Mouse (Mus musculus) kidney, postnatal 25 days (tissue): ENCODE measurements at regions not wholly inside any gene's neighbourhood (a gene's known extent, or its start where the extent isn't known, plus 50 kb on each side); places are given as distances from the start of the nearest gene placed in this dataset.

Experiments
- DNase-seq, 2 experiments: peaks; one replicate each; pipeline ENCODE4 v3.0.0; 2021; ENCODE audit warnings: mixed read lengths in 2 of 2

DNA sequence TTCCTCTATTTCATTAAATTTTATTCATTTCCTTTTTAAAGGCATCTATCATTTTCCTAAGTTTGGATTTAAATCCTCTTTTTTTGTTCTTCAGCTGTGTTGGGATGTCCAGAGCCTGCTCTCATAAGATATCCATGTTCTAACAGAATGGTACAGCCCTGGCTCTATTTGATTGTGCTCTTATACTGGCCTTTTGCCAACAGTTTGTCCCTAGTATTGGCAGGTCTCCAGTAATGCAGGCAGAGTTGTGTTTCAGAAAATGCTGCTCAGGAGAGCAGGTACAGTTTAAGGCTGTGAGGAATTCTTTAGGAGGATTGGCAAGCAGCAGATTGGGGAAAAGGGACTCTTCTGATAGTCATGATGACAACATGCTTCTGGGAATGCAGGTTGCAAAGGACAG, 797.1 kb upstream of the Slit2 start:
- no peak for DNase-seq

DNA sequence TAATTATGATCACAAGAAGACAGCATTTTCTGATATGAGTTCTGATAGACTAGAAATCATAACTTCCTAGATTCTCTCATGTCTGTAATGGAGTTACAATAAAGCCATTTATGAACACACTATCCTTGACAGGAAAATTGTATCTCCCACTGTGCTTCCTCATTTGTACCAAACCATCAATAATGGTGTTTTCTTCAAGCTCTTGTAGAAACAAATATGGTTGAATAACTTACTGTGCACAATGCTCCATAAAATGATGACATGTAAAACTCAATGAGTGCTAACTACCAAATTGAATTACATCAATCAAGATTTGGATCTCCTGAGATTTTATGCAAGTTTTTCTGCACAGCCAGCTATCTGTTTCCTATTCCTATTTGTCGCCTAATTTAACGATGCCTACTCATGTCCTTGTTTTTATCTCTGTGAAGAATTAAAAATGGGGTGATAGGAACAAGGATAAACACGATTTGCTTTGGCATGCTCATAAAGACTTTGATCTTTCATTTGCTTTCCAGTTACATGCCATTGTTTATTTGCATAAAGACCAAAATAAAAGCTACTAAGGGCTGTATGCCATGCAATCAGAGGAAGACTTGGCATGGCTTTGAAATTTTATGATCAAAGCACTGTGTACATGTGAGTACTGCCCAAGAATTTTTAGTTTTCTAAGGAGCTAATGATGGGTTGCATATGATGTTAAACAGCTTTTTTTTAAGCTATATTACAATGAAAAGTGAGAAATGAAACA, 780.6 kb upstream of the Slit2 start:
- DNase-seq: no peak

DNA sequence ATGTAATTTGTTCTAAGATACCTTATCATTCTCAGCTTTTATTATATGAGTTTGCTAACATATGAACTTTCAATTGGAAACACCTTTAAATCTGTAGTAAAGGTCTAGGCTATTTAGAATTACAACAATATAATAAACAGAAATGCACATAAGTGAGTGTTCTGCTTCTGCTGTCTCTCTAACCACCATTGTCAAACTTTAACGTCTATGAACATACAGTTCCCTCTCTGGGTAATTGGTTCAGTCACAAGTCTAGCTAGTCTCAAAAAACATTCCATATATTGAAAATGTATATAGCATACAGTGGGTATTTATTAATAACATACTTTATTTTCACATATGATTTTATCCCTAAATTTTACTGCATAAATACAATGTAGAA, 780.0 kb upstream of the Slit2 start:
- DNase-seq: no peak

DNA sequence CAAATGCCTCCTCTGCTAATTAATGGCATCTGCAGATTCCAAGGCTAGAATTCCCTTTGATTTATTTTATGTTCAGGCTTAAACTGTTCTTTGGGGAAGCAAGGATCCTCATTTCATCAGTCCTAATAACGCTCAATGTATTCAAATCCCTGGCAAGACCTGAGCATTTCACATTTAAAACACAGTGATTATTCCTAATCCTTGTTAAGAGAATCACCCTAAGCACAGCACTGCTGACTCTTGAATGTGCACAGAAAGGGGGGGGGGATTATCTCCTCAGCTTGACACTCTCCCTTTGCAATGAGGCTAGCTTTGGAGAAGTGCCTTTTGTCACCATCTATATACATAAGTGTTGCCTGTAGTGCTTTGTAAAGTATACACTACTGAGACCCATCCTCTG, 772.4 kb upstream of the Slit2 start:
- no peak for DNase-seq

DNA sequence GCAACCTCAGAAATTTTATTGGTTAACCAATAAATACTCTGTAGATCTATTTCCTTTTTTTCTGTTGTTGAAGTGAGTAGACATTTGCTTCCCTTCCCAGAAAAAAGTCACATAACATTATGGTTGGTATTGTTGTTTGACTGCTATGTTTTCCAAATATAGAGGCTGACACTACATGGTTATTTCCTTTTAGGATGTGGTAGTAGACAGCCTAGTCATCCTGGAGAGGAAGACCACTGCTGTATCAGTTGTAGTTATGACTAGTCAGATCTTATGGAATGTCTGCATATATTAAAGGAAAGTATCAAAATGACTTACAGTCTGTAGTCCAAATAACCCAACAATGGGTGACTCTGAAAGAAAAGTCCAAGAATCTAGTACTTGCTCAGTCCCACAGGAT, 767.5 kb upstream of the Slit2 start:
- DNase-seq: no peak

DNA sequence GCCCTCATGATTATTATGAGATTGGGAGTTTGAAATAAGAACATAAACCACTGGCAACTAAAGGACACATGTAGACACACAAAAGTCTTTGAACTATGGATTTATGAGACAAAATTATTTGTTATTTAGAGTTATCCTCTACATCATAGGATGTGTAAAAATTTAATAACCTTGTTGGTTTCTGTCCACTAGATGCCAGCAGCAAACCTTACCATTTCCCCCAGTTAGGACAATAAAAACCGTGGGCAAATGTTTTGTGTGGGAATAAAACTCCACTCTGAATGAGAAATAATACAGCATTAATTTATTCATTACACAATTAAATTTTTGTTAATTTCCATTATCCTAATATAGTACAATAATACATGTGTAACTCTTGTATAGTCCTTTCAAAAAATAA, 757.7 kb upstream of the Slit2 start:
- DNase-seq: no peak

DNA sequence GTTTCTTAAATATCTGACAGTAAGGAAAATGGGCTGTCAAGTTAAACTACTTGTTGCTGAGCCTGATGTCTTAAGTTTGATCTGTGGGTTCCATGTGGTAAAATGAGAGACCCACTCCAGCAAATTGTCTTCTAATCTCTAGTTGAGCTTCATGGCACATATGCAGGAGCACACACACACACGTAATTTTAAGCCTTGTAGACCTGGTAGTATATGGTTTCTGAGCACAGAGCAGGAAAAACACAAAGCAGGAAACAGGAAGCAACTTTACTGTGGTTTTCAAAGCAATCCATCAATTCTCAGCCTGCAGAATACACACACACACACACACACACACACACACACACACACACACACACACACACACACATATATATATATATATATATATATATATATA, 746.8 kb upstream of the Slit2 start:
- DNase-seq: no peak

DNA sequence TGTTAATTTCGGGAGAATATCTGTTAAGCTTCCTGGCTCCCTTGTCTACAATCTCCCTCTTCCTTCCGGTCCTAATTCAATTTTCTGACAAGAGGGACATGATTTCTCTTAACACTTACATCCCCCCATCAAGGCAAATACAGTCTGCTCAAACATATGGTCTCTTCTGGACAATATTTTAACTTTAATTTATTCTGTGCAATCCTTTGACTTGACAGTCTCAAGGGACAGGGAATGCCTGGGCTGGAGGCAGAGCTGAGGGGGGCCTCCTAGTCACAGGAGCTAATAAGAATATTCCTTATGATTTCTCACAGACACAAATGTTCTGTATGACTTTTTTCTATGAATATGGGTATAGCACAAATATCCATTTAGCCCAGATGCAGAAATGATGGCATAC, 742.9 kb upstream of the Slit2 start:
- no peak for DNase-seq

DNA sequence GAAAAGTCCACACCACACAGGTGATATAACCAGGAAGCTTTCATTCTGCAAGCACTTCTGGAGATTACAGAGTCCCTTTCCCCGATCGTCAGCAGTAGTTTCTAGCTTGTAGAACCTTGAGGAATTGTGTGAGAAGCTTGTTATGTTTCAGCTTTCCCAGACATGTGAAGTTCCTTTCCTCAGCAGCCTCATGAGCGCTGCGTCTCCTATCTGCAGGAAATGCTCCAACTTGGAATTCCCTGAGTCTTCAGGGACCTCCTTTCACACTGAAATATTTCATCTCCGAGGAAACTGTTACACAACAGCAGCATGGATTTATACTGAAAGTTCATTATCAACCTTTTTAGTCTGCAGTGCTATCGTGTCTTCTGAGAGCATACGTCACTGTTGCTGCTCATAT, 742.4 kb upstream of the Slit2 start:
- DNase-seq: peak in 1 of 2 experiments; percentile 29

DNA sequence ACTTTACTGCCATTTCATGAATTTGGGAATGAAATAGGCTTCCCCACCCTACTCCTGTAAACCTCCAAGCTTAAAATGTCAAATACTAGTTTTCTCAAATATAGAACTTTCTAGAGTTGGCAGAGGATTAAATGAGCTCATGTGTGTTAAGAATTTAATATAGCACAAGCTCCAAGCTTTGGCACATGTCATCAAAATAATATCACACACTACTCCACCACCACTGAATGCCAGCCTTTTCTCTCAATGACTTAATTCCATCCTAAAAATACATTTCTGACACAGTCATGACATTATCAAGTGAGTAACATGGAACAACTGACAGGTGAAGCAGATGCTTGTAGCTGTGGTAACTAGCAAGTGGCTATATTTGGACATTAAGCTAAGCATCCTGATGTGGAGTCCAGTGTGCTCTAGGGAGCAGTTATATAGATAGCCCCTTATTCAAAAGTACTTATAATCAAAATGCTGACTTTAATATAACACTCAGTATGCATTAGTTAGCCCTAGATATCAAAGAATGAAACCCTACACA, 728.0 kb upstream of the Slit2 start:
- DNase-seq: no peak

DNA sequence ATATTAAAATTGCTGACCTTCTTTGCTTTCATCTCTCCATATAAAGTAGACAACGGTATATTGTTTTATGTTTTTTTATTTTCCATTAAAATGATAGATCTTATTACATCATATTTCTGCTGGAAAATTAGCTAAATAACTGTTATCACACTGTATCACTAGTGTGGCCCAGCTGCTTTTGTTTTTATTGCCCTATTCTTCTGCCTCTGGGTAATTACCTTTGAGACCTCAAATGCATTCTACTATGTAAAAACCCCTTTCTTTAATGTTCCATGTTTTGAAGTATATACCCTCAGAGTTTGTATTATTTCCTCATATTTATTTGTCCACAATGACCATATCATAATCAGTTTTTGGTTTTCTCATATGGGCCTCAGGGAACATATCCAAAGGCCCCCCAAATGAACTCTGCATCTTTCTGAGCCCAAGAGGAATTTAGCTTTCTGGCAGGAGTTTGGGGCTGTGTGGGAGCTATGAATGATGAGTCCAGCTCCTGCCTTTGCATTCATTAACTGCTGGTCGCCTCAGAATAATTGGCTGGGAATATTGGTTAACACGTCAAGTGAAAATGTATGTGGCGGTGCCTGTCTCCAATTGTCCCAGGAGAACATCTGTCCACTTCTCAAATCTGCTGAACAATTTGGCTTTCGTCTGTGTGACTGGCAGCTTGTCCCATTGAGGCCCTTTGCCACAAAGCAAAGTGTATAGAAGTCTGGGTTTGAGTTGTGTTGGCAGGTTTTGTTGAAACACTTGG, 721.1 kb upstream of the Slit2 start:
- DNase-seq: no peak

DNA sequence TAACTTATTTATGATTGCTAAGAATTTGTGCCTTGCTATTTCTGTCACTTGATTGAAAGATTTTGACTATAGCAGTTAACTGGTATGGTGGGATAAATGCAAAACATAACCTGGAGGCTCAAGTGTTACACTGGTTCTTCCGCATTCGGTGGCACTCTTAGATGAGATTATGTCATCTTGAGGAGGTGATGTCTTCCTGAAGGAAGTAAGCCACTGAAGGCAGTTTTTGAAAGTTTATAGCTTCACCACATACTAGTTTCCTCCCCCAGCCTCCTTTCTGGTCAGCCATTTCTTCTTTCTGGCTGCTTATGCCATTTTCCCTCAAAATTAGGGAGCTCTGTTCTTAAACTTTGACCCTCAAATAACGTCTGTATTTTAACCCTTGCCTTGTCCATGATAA, 710.3 kb upstream of the Slit2 start:
- no peak for DNase-seq

DNA sequence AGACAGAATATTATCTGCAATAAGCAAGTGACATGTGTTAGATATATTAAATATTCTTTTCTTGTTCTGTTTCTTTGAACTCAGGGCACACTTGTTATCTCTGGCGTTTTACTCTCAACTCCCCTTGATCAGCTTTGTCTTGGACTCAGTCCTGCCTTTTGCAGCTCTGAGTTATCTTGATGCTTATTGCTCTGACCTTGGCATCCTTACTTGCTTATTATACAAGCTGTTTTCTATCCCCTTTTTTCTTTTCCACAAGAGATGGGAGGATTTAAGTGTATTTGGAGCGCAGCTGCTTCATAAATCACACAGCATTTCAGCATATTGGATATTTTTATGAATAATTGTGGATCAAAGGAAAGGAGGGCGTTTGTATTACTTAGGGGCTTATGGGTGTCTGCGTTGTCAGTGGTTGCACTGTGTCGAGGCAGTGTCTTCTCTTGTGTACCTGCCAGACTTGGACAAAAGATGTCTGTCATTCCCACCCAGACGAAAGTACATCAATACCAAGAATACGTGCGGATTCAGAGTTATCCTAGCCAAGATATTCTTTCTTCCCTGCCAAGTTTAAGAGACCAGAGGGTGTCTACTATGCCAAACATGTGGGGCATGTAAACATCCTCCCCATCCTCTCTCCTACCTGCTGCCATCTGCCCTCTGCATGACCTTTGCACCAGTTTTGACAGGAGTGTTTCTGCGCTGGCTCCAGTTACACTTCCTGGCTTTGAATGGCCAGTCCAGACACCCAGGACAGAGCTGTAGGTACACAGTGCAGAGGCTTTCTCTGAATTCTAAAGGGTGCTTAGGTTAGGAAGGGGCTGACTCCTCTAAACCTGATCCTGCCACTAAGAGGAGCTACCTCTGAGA, 709.3 kb upstream of the Slit2 start:
- peak in 1 of 2 experiments; percentile 29 for DNase-seq

DNA sequence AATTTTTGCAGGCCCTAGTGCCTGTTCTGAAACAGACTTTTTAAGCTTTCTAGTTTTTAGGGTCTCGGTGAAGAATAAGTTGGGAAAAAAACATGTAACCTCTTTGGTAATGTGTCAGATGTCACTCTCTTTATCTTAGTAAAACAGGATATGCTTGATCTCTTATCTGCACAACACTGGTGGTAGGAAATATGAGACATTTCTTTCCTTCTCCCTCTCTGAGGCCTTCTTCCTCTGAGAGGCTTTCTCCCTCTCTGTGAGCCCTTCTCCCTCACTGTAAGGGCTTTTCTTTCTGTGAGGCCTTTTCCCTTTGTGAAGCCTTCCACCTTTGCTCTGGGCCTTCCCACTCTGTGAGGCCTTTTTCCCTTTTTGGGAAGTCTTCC, 708.7 kb upstream of the Slit2 start:
- DNase-seq: no peak

DNA sequence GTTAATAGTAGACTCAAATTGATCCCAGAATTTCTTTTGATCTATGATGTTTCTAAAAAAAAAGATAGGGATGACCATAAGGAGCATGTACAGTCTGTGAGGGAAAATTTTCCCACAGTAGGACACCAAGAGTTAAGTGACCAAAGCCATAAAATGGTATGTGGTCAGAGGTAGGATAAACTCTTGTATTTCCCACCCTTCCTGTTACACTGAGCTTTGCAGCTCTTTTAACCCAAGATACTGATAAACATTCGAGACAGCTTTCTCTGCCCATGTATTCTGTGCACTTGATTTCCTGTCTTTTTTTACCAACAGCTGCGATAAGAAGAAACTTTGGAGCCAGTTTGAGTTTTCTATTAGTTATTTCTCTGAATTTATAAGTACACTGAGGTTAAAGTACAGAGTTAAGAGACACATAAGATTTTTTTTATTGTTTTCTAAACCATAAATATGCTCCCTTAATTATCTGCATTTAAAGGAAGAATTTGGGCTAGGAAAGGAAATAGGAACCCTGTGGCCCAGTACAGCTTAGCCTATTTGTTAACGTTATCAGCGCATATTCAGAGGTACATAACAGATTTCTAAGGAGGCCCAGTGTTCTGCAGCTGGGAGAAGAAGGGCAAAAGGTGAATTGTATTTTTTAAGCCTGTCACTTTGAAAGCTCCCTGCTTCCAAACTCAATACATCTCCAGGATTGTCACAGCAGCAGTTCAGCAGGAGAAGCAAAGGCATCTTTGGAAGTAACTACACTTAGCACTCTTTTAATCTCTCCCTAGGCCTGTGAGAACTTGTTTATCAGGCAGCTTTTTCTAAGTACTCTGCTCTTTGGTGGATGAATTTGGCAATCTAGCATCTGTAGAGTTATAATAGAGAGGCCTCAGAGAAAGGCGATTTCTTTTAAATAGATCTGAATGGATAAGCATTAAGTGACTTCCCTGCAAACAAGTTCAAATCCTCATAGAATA, 706.4 kb upstream of the Slit2 start:
- no peak for DNase-seq

DNA sequence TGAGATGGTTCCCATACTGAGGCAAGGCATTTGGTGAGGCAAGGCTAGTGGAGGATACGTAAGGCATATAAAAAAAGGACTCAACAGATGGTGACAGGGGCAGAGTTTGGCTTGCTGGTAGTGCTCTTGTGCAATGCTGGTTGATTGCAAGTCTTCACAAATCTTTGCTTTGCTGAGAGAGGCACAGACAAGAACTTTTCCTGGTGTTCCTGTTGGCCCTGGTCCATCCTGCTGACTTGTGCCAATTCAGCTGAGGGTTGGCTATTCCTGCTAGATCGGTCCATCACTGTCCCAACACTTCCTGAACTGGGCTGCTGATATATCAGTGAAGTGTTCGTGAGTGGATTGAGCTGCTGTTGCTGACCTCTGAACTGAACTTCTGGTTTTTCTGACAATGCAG, 703.3 kb upstream of the Slit2 start:
- peak in 1 of 2 experiments; percentile 35 for DNase-seq

DNA sequence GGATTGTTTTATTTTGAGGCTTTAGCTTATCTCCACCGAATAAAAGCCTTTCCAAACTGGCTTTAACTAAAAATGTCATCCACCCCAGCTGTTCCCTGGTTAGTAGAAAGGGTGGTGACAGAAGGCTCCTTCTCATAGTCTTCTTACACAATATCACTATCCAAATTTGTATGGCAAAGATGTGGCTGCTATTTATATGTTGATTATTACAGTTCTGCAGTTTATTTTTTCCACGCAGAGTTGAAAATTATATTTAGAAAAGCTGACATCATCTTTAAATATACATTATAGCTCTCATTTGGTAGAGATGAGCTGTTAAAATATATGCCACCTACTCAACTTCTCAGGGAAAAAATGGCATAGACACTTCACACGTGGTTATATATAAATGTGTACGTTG, 683.3 kb upstream of the Slit2 start:
- DNase-seq: no peak

DNA sequence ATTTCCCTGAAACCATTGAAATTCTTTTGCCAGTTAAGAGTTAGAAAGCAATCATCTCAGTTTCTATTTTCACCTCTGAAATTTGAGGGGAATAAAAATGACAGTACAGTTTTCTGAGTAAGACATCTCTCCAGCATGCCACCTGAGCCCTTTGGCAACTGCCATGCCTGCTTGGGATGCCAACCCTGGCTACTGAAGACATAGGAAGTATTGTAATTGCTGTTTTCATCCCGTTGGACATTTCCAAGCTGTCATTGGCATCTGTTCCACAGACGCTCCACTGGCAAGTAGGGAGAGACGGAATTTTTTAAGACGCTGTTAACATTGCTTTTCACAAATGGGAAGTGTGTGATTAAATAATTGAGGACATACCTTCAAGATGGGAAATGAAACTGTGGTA, 665.4 kb upstream of the Slit2 start:
- DNase-seq: no peak

DNA sequence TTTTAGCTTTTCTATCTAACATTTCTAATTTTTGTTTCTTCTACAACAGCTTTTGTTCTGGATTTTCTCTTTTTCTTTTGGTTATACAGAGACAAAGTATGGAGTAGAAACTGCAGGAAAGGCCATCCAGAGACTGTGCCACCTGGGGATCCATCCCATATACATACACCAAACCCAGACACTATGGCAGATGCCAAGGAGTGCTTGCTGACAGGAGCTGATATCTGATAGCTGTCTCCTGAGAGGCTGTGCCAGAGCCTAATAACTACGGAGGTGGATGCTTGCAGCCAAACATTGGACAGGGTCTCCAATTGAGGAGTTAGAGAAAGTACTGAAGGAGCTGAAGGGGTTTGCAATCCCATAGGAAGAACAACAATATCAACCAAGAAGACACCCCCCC, 664.8 kb upstream of the Slit2 start:
- no peak for DNase-seq

DNA sequence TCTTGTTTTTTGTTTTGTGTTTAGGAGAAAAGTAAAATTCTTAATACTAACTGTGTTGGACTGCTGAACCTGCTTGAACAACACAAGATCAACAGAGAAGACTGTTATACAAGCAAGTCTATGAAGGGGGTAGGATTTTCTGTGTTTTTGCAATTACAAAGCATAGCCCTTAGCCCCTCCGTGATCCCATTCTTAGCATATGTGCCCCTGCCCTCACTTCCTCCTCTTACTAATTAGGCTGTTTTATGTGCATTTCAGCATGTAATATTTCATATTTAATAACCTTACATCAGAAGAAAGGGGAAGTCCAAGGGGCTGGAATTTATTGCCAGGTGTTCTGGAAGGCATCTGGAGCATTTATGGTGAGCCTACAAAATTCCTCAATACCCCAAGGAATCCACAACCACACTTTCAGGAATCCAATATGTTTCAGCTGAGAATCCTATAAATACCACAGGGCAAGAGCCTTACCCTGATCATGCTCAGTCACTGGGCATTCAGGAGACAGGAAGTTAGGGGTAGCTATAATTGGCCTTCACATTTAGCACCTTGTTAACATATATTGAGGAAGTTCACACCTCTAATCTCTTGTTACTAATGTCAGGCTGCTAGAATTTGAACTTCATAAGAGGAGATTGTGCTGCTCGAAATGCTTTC, 660.3 kb upstream of the Slit2 start:
- DNase-seq: no peak

DNA sequence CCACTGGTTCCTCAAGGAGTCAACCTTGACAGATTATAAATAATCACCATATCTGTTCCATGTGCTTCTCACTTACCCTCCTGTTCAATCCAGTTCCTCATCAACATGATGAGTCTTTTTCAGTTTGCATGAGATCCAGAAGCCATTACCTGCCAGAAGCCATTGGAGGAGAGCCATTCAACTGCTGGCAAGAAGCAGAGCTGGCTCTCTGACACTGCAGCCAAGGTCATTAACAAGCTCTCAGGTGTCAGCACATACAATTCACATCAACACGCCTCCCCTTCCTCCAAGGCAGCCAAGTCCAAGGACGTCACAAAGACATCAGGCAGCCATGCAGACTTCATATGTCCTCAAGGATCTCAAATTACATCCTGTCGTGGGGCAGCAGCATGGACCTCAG, 648.6 kb upstream of the Slit2 start:
- peak in 1 of 2 experiments; percentile 29 for DNase-seq

DNA sequence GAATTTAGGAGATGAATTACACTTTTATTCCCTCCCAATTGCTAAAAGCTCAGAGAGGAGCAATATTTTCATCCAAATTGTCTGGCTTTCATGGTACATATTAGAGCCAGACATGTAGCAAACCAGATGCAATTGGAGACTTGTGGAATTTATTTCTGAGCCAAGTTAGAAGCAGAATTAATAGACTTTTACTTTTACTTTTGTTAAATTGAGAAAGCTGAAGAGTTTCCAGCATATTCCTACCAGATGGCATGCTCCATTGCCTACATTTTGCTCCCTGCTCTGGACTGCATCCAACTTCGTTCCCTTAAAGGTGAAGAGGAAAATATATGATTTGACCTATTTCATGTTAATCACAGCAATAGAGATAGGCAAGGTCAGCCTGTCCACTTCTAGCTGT, 646.4 kb upstream of the Slit2 start:
- DNase-seq: no peak
